Mouse (Mus musculus): ENCODE data around the gene Gprc5d. TPM values are rescaled to one million over a fixed set of nuclear protein-coding genes. Genes with fewer than 3 reads are reported as not detected.

Gene Gprc5d
- polyA plus RNA-seq, 1 experiment from 2014 or later: 0.13 TPM

DNA sequence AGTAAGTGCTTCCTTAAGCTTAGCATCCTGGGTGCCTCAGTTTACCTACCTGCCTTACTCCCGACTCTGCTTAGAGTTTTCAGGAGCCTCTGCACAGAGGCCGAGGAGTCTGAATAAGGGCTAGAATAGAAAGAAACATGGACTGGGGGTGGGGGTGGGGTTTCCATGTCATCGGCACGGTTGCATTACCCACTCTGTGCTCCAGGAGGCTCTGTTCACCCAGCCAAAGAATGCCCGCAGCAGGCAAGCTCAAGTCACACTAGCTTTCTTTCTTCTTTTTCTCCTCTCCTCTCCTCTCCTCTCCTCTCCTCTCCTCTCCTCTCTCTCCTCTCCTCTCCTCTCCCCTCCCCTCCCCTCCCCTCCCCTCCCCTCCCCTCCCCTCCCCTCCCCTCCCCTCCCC is 32.2 kb upstream of the Gprc5d start:
- ATAC-seq: peak; percentile 70
- H3K36me3 ChIP-seq (replicated peaks; ENCODE audit: insufficient read depth, low read length): peaks cover 77% of the 10 kb centered on the region

DNA sequence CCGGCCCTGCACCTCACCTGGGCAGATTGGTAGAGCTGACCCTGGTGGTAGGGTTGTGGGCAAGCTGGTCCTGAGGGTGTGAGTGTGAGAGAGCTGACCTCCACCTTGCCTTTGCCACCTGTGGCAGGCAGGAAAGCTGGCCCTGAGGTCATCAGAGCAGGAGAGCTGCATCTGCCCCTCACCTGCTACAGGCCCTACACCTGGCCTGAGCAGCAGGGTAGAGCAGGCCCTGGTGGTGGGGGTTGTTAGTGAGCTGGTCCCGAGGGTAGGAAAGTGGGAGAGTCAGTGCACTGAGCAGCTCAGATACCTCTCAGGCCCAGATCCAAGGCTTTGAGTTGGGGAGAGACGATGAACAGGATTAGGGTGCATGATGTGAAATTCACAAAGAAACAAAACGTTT is 31.6 kb upstream of the Gprc5d start:
- 83% methylated on average over 4 of the region's 4 CpGs for WGBS (ENCODE audit: insufficient replicate concordance)
- DNase-seq (no peak), ATAC-seq (0 out of 2 replicates have a peak, but pooled peaks have one; percentile 5)
- no peaks in the 10 kb centered on the region for H3K9me3 ChIP-seq (ENCODE audit: low read length)
- no peak for TF ChIP-seq EP300 (IDR thresholded peaks at IDR 0.05; ENCODE audit: low read depth)
- TF ChIP-seq CTCF (IDR thresholded peaks at IDR 0.05; ENCODE audit: low read depth): no peak
- peaks cover 76% of the 10 kb centered on the region for H3K36me3 ChIP-seq (replicated peaks; ENCODE audit: insufficient read depth, low read length)
- H3K27me3 ChIP-seq (ENCODE audit: insufficient read depth, low read length): no peaks in the 10 kb centered on the region
- no peak overlapping the region for H3K27ac ChIP-seq (ENCODE audit: low read depth)
- no peak overlapping the region for H3K9ac ChIP-seq (replicated peaks)
- no peak overlapping the region for H3K4me2 ChIP-seq (ENCODE audit: low read depth, low read length)
- H3K4me1 ChIP-seq (ENCODE audit: insufficient read depth): no peaks in the 10 kb centered on the region
- no peak overlapping the region for H3K4me3 ChIP-seq (ENCODE audit: low read depth, low read length)

More for the DNA sequence above, 32.2 kb upstream of the Gprc5d start:
- WGBS (ENCODE audit: insufficient replicate concordance): 30% methylated on average over 5 of the region's 5 CpGs
- H3K9ac ChIP-seq (replicated peaks): no peak overlapping the region
- H3K27me3 ChIP-seq (ENCODE audit: insufficient read depth, low read length): no peaks in the 10 kb centered on the region
- no peak overlapping the region for H3K4me2 ChIP-seq (ENCODE audit: low read depth, low read length)
- no peak overlapping the region for H3K4me3 ChIP-seq (ENCODE audit: low read depth, low read length)
- TF ChIP-seq CTCF (IDR thresholded peaks at IDR 0.05; ENCODE audit: low read depth) (peak; percentile 79), EP300 (IDR thresholded peaks at IDR 0.05; ENCODE audit: low read depth) (no peak)
- H3K9me3 ChIP-seq (ENCODE audit: low read length): no peaks in the 10 kb centered on the region
- DNase-seq: peak; percentile 77
- H3K27ac ChIP-seq (ENCODE audit: low read depth): no peak overlapping the region
- no peaks in the 10 kb centered on the region for H3K4me1 ChIP-seq (ENCODE audit: insufficient read depth)

DNA sequence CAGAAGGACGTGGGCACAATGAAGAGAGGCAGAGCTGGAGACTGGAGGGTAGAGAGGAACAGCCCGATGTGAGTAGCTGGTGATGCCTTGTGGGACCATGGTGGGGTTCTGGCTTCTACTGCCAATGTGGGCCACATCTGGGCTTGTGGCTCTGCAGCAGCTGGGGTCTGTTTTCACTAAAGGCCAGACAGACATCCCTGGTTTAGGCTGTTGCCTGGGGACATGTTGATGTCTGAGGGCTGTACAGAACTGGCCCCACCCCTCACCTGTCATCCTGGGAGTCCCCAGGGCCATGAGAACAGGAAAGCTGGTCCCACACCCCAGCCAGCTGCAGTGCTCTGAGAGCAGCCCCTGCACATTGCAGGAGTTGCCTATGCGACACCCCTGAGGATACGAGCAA is 31.1 kb upstream of the Gprc5d start:
- no peaks in the 10 kb centered on the region for H3K4me1 ChIP-seq (ENCODE audit: insufficient read depth)
- DNase-seq (no peak), ATAC-seq (no peak)
- no peak overlapping the region for H3K27ac ChIP-seq (ENCODE audit: low read depth)
- no peak overlapping the region for H3K4me3 ChIP-seq (ENCODE audit: low read depth, low read length)
- H3K36me3 ChIP-seq (replicated peaks; ENCODE audit: insufficient read depth, low read length): peaks cover 71% of the 10 kb centered on the region
- no peaks in the 10 kb centered on the region for H3K27me3 ChIP-seq (ENCODE audit: insufficient read depth, low read length)
- H3K9ac ChIP-seq (replicated peaks): no peak overlapping the region
- H3K9me3 ChIP-seq (ENCODE audit: low read length): no peaks in the 10 kb centered on the region
- 80% methylated on average over 4 of the region's 4 CpGs for WGBS (ENCODE audit: insufficient replicate concordance)
- H3K4me2 ChIP-seq (ENCODE audit: low read depth, low read length): no peak overlapping the region
- TF ChIP-seq EP300 (IDR thresholded peaks at IDR 0.05; ENCODE audit: low read depth) (no peak), CTCF (IDR thresholded peaks at IDR 0.05; ENCODE audit: low read depth) (no peak)

DNA sequence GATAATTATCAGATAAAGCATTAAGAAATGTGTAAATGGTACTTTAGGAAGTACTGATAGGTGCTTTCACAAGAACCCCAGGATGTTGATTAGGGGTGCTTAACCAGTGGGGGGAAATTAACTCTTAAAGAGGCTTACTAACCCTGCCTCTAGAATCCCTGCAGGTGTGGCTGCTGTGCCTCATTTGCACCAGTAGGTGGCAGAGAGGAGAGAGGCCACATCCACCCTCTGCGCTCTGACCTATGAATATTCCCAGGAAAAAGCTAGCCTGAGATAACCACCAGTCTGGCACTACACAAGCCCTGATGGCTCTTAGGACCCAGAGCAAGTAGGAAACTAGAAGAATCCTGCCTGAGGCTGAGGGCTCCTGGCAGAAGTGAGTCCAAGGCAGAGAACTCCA is 30.4 kb upstream of the Gprc5d start:
- H3K27me3 ChIP-seq (ENCODE audit: insufficient read depth, low read length): no peaks in the 10 kb centered on the region
- no peak overlapping the region for H3K4me2 ChIP-seq (ENCODE audit: low read depth, low read length)
- TF ChIP-seq CTCF (IDR thresholded peaks at IDR 0.05; ENCODE audit: low read depth): peak; percentile 86
- TF ChIP-seq EP300 (IDR thresholded peaks at IDR 0.05; ENCODE audit: low read depth): no peak
- peaks cover 65% of the 10 kb centered on the region for H3K36me3 ChIP-seq (replicated peaks; ENCODE audit: insufficient read depth, low read length)
- no peak overlapping the region for H3K4me3 ChIP-seq (ENCODE audit: low read depth, low read length)
- no peak overlapping the region for H3K27ac ChIP-seq (ENCODE audit: low read depth)
- no peaks in the 10 kb centered on the region for H3K9me3 ChIP-seq (ENCODE audit: low read length)
- DNase-seq (peak; percentile 48), ATAC-seq (peak; percentile 43; the same call in 1 of the 2 replicates)
- H3K9ac ChIP-seq (replicated peaks): no peak overlapping the region
- no peaks in the 10 kb centered on the region for H3K4me1 ChIP-seq (ENCODE audit: insufficient read depth)
- 67% methylated on average over 1 of the region's 1 CpGs for WGBS (ENCODE audit: insufficient replicate concordance)

DNA sequence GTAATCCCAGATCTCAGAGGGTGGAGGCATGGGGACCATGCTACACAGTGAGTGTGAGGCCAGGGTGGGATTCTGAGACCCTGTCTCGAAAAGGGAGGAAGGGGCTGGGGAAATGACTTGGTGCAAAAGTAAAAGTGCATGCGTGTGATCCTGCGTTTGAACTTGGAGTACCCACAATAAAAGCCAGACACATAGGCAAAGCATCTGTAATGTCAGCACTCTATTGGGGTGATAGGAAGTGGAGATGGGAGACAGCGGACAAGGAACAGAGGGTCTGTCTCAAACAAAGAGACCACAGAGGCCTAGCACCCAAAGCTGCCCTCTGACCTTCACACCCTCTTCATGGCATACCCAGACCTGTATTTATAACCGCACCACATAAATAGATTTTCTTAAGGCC is 27.9 kb upstream of the Gprc5d start:
- Histone ChIP-seq H3K4me2 (ENCODE audit: low read depth, low read length) (no peak overlapping the region), H3K4me1 (ENCODE audit: insufficient read depth) (no peaks in the 10 kb centered on the region), H3K27me3 (ENCODE audit: insufficient read depth, low read length) (no peaks in the 10 kb centered on the region), H3K9ac (replicated peaks) (no peak overlapping the region), H3K27ac (ENCODE audit: low read depth) (no peak overlapping the region), H3K36me3 (replicated peaks; ENCODE audit: insufficient read depth, low read length) (peaks cover 60% of the 10 kb centered on the region), H3K4me3 (ENCODE audit: low read depth, low read length) (no peak overlapping the region), H3K9me3 (ENCODE audit: low read length) (no peaks in the 10 kb centered on the region)
- no peak for DNase-seq
- 90% methylated on average over 5 of the region's 5 CpGs for WGBS (ENCODE audit: insufficient replicate concordance)
- ATAC-seq: no peak
- TF ChIP-seq EP300 (IDR thresholded peaks at IDR 0.05; ENCODE audit: low read depth): no peak
- no peak for TF ChIP-seq CTCF (IDR thresholded peaks at IDR 0.05; ENCODE audit: low read depth)

DNA sequence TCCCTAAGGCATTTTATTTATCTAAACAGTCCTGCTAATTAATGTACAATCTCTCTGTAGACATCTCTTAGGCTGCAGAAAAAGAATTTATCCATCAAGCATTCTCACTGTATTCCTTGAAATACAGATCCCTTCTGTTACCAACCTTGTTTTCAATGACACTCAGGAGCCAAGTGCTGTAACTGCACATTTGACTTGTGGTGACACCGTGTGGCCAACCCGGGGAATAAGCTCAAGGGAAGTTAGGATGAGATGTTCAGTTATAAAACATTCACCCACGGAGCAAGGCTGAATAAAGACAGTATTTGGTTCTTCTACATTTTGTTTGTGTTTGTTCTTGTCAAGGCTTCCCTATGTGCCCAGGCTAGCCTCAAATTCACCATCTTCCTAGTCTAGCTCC is 26.4 kb upstream of the Gprc5d start:
- Histone ChIP-seq H3K4me2 (ENCODE audit: low read depth, low read length) (no peak overlapping the region), H3K27ac (ENCODE audit: low read depth) (no peak overlapping the region), H3K9me3 (ENCODE audit: low read length) (no peaks in the 10 kb centered on the region), H3K27me3 (ENCODE audit: insufficient read depth, low read length) (no peaks in the 10 kb centered on the region), H3K36me3 (replicated peaks; ENCODE audit: insufficient read depth, low read length) (peaks cover 62% of the 10 kb centered on the region), H3K9ac (replicated peaks) (no peak overlapping the region), H3K4me1 (ENCODE audit: insufficient read depth) (no peaks in the 10 kb centered on the region), H3K4me3 (ENCODE audit: low read depth, low read length) (no peak overlapping the region)
- 4% methylated on average over 3 of the region's 3 CpGs for WGBS (ENCODE audit: insufficient replicate concordance)
- DNase-seq: no peak
- peak; percentile 80 for TF ChIP-seq CTCF (IDR thresholded peaks at IDR 0.05; ENCODE audit: low read depth)
- TF ChIP-seq EP300 (IDR thresholded peaks at IDR 0.05; ENCODE audit: low read depth): no peak
- no peak for ATAC-seq

DNA sequence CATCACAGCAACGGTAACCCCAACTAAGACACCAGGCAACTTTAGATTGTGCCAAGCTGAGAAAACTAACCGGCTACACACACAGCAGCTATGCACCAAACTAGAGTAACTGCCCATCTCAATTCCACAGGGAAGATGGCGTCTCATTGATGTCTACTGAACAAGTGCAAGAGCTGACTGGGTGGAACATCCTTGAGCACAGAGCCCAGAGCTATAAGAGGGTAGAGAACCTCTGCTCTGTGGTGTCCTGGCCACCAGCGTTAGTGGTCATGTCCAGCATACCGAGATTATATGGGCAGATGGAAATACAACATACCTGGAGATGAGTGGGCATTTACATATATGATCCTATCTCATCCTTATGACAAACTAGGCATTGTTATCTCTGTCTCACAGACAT is 25.1 kb upstream of the Gprc5d start:
- no peak overlapping the region for H3K4me2 ChIP-seq (ENCODE audit: low read depth, low read length)
- 93% methylated on average over 5 of the region's 5 CpGs for WGBS (ENCODE audit: insufficient replicate concordance)
- H3K27me3 ChIP-seq (ENCODE audit: insufficient read depth, low read length): no peaks in the 10 kb centered on the region
- no peak overlapping the region for H3K9ac ChIP-seq (replicated peaks)
- H3K27ac ChIP-seq (ENCODE audit: low read depth): no peak overlapping the region
- DNase-seq: no peak
- ATAC-seq: no peak
- H3K9me3 ChIP-seq (ENCODE audit: low read length): no peaks in the 10 kb centered on the region
- TF ChIP-seq EP300 (IDR thresholded peaks at IDR 0.05; ENCODE audit: low read depth) (no peak), CTCF (IDR thresholded peaks at IDR 0.05; ENCODE audit: low read depth) (no peak)
- H3K36me3 ChIP-seq (replicated peaks; ENCODE audit: insufficient read depth, low read length): peaks cover 62% of the 10 kb centered on the region
- no peak overlapping the region for H3K4me3 ChIP-seq (ENCODE audit: low read depth, low read length)
- no peaks in the 10 kb centered on the region for H3K4me1 ChIP-seq (ENCODE audit: insufficient read depth)

Data from liver, postnatal 0 days (tissue).